ENCODE assay signal across 25 mouse cellular contexts in the genomic region with DNA sequence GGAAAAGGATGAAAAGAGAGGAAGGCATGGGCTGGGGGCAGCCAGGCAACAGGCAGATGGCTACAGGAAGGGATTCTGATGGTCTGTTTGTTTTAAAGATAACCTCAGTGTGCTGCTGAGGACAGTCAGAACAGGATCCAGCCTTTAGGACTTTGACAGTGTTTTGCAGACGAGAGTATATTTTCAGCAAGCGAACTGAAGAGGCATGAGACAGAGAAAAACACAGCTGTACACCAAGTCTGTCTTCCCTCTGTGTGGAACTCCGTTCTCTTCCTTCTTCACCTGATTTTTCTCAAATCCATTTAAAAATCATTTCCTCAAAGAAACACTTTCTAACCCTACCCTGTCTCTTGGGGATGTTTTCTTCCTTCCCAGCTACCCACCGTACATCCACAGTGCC.
A peak's percentile ranks its signal among the peaks of the same experiment; 100 is the strongest.
DNase-seq lines count a peak whose midpoint lies in the region; ATAC-seq and TF ChIP-seq lines count a peak whose summit lies in the region.
"Had no signal": no experiment of that assay in that cellular context is flagged by ENCODE, and none has a peak within 500 bp of the region (broad histone marks: within the 10 kb centered on the region; RNA-seq: fewer than 3 reads in every experiment).

No protein-coding gene starts in this region.

- 39% methylated on average over 4 of the region's 4 CpGs for WGBS in olfactory bulb, adult 2 months

- no peak for TF ChIP-seq CTCF in left cerebral cortex, adult 2 months (IDR thresholded peaks at IDR 0.05)
- TF ChIP-seq CTCF in olfactory bulb, adult 2 months (IDR thresholded peaks at IDR 0.05; ENCODE audit: insufficient read depth, low read depth, low read length), result no peak

- H3K4me3 ChIP-seq in left cerebral cortex, adult 2 months, result no peak overlapping the region
- no peak overlapping the region for H3K4me3 ChIP-seq in olfactory bulb, adult 2 months (ENCODE audit: insufficient read depth, low read depth, low read length)
- H3K4me3 ChIP-seq: embryonic facial prominence, embryonic 13.5 days; embryonic facial prominence, embryonic 15.5 days; erythroblast, embryonic 14.5 days; forebrain, embryonic 10.5 days; forebrain, embryonic 12.5 days had no signal

- peak overlapping the region; percentile 80 for H3K27ac ChIP-seq in left cerebral cortex, adult 2 months
- 0 out of 2 replicates have a peak overlapping the region, but pooled peaks have one; percentile 37 for H3K27ac ChIP-seq in olfactory bulb, adult 2 months (ENCODE audit: insufficient read depth, low read depth, low read length)
- H3K27ac ChIP-seq: embryonic facial prominence, embryonic 13.5 days; embryonic facial prominence, embryonic 15.5 days; forebrain, embryonic 10.5 days; forebrain, embryonic 12.5 days had no signal

- H3K4me1 ChIP-seq in olfactory bulb, adult 2 months (ENCODE audit: control insufficient read depth, insufficient read depth, low read length), result peaks cover 2% of the 10 kb centered on the region; the same call in 1 of the 2 replicates
- H3K4me1 ChIP-seq: embryonic facial prominence, embryonic 13.5 days; embryonic facial prominence, embryonic 15.5 days; forebrain, embryonic 12.5 days had no signal

- intact Hi-C loops in left cerebral cortex, adult 2 months (cut with DNase I), result no loop called here

- ATAC-seq in frontal cortex, adult (ENCODE audit: low TSS enrichment), result peak; percentile 74
- ATAC-seq: activated CD4-positive, CD25-positive, alpha-beta regulatory T cell, adult 4 months; CD4-positive, CD25-positive, alpha-beta regulatory T cell, adult 4 months; forebrain, embryonic 14.5 days; forebrain, embryonic 16.5 days; Patski had no signal

- DNase-seq in frontal cortex, postnatal 10 days (ENCODE audit: low spot score in 2 of 2), result no peak
- DNase-seq in left cerebral cortex, adult 2 months (ENCODE audit: extremely low spot score in 1 of 2, low spot score in 2 of 2), result no peak
- no peak for DNase-seq in left cerebral cortex, adult 9 months (ENCODE audit: low spot score in 2 of 2)
- DNase-seq in cerebellum, adult 8-10 months, result no peak
- DNase-seq: adrenal gland, adult 8-10 months; adrenal gland, postnatal 14 days; adrenal gland, postnatal 36 days; B cell, adult 2 months; cerebellum, adult 11 months; cerebellum, adult 9-10 months; cerebellum, postnatal 10 days; cerebellum, postnatal 25 days; embryo, embryonic 11 days had no signal

- TF ChIP-seq POLR2A in olfactory bulb, adult 2 months (IDR thresholded peaks at IDR 0.05; ENCODE audit: insufficient read depth, low read depth, low read length), result no peak
